Mouse (Mus musculus) layer of hippocampus, adult 2 months (tissue): ENCODE results near the gene Nectin2. TPM values are rescaled to one million over a fixed set of nuclear protein-coding genes. Genes with fewer than 3 reads are reported as not detected.

Experiments
- DNase-seq, 2 experiments: peaks; one replicate each; pipeline ENCODE4 v3.0.0; 2022; ENCODE audit warnings: low spot score in 2 of 2
- H3K27ac ChIP-seq: fragments of 200-600 bp; 2 replicates; pipeline ENCODE4 v1.8.1; 2022
- H3K4me3 ChIP-seq: fragments of 200-600 bp; 2 replicates; pipeline ENCODE4 v1.8.1; 2022; ENCODE audit warnings: mild to moderate bottlenecking
- CTCF ChIP-seq: fragments of 200-600 bp; conservative IDR thresholded peaks from 2 replicates; pipeline ENCODE4 v1.8.1; 2022; ENCODE audit warnings: antibody characterized with exemption, mild to moderate bottlenecking, moderate library complexity
- total RNA-seq, 2 experiments: library from RNA; stranded (reverse); gene quantifications; 2 replicates each; pipeline ENCODE4 v1.2.3; 2021

The Nectin2 gene
- total RNA-seq, 2 experiments from 2014 or later = 4.5 to 5.9 TPM

DNA sequence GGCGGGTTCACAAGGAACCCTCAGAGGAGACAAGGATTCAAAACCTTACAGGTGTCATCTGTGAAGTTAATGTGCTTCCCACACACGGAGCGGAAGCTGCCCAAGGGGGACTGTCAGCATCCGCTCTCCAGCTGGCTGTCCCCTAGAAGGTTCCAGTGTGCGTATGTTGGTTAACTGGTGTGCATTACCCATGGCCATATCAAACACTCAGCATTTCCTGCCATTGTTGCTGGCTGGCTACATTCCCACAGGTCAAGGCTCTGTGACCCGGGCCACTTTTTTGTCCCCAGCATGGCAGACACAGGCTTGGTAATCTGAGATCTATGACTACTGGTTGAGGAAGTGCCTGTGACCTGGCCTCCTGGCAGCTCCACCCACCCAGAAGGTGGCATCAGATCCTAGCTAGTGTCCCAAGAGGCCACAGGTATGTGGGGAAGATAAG, 27.5 kb downstream of the Nectin2 start:
- H3K27ac ChIP-seq = no peak overlapping the region
- no peak overlapping the region for H3K4me3 ChIP-seq
- no peak for TF ChIP-seq CTCF
- no peak for DNase-seq

DNA sequence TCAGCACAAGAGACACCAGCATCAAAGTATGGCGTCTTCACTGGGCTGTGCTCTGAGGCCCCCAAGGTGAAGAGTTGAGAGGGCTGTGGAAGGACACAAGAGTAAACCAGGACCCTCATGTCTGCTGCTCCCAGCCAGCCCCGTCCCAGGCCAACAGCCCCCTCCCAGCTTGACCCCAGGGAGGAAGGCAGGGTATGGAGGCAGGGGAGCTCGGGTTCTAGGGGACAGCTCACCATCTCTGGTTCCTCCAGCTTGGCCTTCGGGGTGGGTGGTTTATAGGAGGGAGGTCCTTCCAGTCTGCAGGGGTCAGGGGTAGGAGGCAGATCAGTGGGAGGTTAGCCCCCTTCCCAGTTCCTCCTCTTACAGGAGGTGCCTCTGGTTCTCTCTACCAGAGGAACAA, 31.1 kb downstream of the Nectin2 start:
- no peak overlapping the region for H3K27ac ChIP-seq
- DNase-seq = no peak
- TF ChIP-seq CTCF = no peak
- H3K4me3 ChIP-seq = no peak overlapping the region

DNA sequence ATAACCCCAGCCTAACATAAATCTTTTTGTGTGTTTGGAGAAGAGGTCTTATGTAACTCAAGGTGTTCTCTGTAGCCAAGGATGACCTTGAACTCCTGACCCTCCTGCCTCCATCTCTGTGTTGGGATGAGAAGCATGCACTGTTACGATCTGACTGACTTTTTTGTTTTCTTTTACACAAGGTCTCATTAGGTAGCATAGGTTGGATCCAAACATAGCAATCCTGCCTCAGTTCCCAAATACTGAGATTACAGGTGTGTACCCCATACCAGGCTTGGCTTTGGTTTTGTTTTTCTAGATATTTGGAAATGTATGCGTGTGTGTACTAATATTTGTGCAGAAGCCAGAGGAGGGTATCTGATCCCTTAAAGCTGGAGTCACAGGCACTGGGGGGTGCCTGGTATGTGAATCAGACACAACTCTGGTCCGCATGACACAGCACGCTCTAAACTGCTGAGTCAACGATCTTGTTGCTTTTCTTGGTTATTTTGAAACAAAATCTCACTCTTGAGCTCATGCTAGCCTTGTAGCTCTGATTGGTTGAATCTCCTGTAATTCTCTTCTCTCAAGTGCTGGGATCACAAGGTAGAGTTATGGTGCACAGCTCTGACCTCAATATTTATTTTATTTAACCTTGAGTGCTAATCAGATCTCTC, 31.9 kb downstream of the Nectin2 start:
- no peak for TF ChIP-seq CTCF
- Histone ChIP-seq H3K27ac (no peak overlapping the region), H3K4me3 (no peak overlapping the region)
- DNase-seq = no peak

DNA sequence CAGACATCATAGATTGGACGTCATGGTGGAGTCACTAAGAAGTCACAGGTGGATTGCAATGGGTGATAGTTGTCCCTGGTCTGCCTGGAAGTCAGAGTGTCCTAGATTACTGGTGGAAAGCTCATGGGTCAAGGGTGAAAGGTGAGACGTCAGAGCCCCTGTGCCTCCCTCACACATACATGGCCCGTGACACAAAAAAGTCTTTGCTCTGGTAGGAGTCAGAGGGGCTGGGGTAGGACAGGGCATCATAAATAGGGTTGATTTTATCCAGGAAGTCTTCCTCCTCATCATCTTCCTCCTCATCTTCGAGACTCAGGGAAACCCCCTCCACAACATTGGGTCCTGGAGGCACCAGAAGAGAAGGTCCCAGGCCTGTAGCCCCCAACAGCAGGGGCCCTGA, 32.9 kb downstream of the Nectin2 start:
- Histone ChIP-seq H3K27ac (no peak overlapping the region), H3K4me3 (no peak overlapping the region)
- no peak for TF ChIP-seq CTCF
- DNase-seq = no peak

DNA sequence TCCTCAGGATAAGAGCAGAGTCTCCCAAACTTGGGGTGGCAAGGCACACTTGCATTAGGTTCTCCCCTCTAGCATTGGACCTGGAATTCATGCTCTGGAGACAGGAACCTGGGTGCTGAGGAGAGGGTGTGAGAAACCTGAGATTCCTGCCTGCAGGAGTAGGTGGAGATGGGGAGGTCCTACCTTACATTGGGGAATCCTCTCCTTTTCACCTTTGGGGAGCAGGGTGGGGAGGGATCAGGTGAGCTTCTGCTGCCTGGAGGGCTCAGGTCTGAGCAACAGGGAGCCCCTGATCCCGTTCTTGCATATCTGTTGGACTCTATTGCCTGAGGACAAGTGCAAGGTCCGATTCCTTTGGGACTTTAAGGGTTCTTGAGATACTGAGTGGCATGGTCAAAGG, 33.5 kb downstream of the Nectin2 start:
- no peak for DNase-seq
- Histone ChIP-seq H3K4me3 (no peak overlapping the region), H3K27ac (peak overlapping the region; percentile 90; the same call in 1 of the 2 replicates)
- TF ChIP-seq CTCF = no peak

DNA sequence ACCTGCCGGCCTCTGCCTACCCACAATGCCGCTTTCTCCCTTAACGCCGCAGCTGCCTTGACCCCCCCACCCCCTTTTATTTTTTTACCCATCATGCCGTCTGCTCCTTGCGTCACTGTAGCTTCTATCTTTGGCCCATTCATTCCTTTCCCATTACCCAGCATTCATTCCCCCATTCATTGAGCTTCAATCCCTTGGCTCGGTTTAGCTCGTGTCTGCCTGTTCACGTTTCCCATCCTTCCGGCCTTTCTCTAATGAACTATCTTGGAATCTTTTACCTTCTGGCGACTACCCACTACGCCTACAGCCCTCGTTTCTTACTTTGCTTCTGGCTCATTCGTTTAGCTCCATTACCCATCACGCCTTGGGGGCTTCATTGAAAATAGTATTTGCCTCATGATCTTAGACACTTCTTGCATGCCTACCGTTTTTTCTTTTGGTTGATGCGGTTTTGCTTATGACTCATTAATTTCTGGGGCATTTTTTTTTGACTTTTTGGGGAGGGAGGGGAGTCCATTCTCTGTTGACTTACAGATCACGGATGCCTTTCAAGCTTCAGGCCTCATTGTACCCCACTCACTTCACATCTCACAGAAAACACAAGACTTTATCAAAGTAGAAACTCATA, 34.1 kb downstream of the Nectin2 start:
- DNase-seq = no peak
- TF ChIP-seq CTCF = no peak
- Histone ChIP-seq H3K4me3 (peak overlapping the region; percentile 53), H3K27ac (peak overlapping the region; percentile 90)

DNA sequence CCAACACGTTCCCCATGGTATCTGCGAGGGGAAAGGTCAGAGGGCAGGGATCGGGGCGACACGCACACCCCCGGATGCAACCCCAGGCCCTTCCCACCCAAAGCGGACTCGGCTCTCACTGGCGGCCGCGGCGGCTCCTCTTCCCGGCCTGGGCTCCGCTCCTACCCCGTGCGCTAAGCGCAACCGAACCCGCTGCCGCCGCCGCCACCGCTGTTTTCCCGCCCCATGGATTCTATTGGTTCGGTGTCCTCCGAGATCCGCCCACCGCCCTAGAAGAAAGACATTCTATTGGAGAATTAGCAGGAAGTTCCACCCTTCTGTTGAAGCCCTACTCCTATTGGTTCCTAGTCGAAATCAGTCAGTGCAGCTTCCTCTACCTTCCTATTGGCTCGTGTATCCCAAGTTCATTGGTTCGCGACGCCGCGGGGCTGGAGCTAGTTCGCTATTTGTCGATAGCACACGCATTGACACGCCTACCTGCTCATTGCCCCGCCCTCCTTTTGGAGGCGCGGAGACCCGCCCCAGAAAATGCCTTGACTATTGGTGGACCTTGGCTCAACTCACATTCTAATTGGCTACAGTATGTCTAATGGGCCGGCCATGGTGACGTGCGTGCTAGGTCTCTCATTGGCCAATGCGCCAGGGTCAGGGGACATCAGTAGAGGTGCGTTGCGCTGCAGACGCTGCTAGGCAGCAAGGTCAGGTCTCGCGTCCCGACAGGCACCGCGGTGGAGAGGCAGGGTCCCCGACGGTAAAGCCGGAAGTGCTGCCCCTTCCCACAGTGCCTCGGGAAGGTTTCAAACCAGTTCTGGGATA, 34.8 kb downstream of the Nectin2 start, which contains the start of gene Tomm40:
TSS of gene Tomm40 (minus strand) at position 200 of the 816 bp plus-strand sequence.
- no peak; the same call in 1 of the 2 replicates for TF ChIP-seq CTCF
- DNase-seq = peak; percentile 97 to 100
- Histone ChIP-seq H3K4me3 (peak within 1 kb of the TSS; percentile 95), H3K27ac (peak within 1 kb of the TSS; percentile 95)

DNA sequence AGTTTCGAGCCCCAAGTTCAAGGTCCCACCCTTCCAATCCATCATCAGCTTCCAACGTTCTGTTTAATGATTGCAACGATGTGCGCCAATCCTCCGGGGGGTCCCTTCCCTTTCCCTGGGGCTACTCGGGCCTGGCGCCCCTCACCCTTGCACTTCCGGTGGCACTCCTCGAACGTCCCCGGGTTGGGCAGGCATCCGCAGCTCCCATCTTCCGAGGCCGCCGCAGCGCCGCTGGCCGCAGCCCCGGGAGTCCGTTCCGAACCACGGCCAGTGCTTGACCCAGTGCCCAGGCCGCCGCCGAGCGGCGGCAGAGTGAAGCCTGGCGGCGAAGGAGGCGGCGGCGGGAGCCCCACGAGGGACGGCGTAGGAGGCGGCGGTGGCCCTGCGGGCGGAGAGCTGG, 35.4 kb downstream of the Nectin2 start:
- Histone ChIP-seq H3K27ac (peak overlapping the region; percentile 95), H3K4me3 (peak overlapping the region; percentile 95)
- no peak for TF ChIP-seq CTCF
- peak in 1 of 2 experiments; percentile 31 for DNase-seq

DNA sequence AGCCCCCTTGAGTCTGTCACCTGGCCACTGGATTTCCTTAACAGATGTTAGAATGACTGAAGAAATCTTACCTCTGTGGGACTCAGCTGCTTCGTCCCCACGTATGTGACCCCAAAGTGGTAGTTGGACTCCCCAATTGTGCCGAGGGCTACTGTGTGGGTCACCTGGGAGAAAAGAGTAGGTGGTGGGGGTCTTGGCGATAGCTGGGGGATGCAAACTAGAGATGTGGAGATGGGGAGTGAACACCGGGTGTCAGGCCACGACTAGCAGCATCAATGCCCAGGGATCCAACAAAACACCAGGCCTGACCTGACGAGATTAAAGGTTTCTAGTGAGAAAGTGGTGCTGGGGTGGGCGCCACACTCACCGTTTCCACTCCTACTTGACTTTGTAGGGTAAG, 36.7 kb downstream of the Nectin2 start:
- TF ChIP-seq CTCF = no peak
- no peak for DNase-seq
- Histone ChIP-seq H3K27ac (no peak overlapping the region), H3K4me3 (no peak overlapping the region)

DNA sequence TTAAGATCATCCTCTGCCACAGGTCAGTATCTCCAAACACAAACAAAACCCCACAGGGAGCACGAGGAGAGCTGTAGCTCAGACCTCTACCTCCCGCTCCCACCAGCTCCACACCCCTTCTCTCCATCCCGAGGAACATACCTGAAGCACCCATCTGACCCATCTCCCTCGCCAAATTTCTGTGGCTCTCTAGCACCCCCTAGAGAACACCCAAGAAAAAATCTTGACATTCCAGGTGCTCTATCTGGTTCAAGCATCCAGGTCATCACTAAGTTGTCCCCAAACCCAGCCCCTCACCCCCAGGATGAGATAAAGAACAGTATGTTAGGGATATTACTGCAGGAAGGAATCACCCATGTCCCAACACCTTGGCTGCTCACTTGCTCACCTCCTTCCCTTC, 37.1 kb downstream of the Nectin2 start:
- peak; percentile 72 for TF ChIP-seq CTCF
- peak in 1 of 2 experiments; percentile 38 for DNase-seq
- H3K4me3 ChIP-seq = no peak overlapping the region
- no peak overlapping the region for H3K27ac ChIP-seq

DNA sequence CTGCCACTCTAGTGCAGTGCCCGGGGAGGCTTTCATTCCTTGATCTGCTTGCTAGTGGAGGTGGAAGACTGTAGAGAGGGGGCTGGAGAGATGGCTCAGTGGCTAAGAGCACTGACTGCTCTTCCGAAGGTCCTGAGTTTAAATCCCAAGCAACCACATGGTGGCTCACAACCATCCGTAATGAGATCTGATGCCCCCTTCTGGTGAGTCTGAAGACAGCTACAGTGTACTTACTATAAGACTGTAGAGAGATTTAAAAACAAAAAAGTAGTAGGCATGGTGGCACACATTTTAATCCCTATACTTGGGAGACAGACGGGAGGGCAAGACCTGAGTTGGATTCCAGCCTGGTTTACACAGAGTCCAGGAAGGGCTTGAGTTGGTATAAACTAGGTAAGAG, 37.9 kb downstream of the Nectin2 start:
- TF ChIP-seq CTCF = peak; percentile 77
- Histone ChIP-seq H3K27ac (no peak overlapping the region), H3K4me3 (no peak overlapping the region)
- DNase-seq = peak in 1 of 2 experiments; percentile 47

DNA sequence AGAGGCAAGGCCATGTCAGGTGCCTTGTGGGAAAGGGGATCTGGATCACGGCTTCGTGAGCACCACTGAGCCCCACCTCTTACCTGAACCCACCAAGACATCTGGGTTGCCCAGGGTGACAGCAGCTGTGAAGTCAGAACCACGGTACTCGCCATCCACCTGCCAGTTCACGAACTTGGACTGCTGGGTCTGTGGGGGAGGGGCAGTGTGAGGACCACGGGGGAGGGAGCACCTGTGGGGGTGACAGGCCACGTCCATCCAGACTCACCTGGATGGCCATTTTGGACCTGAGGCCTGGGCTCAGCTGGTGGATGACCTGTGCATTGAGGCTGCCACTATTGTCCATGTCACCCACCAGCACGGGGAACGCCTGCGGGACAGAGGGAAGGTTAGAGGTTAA, 39.6 kb downstream of the Nectin2 start:
- no peak for TF ChIP-seq CTCF
- Histone ChIP-seq H3K4me3 (no peak overlapping the region), H3K27ac (no peak overlapping the region)
- no peak for DNase-seq

DNA sequence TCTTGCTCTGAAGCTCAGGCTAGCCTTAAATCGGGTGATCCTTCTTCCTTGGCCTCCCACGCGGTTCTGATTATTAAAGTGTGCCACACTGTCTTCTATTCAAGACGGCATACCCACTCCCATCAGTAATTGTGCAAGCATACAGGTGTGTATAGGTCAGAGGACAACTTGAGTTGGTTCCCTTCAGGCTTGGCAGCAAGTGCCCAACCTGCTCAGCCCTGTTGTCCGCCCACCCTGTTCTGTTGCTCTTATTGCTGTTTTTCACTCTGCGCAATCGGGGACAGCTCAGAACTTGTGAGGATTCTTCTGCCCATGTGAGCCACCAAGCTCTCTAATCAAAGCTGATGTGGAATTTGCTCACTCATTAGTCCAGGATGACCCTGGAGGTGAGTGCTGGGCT, 45.0 kb downstream of the Nectin2 start:
- no peak for TF ChIP-seq CTCF
- DNase-seq = no peak
- Histone ChIP-seq H3K27ac (no peak overlapping the region), H3K4me3 (no peak overlapping the region)
